25 mouse cellular contexts compared by ENCODE assay signal in the genomic region with DNA sequence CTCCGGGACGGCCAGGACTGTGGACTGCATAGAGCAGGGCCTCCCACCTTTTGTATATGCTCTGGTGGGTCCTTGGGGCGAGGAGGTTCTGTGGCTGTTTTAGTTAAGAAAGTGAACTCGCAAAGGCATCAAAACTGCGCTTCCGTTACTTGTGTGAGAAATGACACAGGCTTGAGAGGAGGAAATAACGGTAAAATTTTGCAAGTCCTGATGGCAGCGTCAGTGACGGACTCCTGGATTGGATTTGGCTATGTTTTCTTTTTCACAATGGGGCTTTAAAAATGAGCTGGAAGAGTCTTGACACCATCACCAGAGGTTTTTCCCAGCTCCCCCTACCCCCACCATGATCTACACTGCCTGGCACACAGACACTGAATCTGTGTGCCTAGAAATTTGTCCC.
"Had no signal": no experiment of that assay in that cellular context is flagged by ENCODE, and none has a peak within 500 bp of the region (broad histone marks: within the 10 kb centered on the region; RNA-seq: fewer than 3 reads in every experiment).

No protein-coding gene starts in this region.

- H3K4me3 ChIP-seq: embryonic facial prominence, embryonic 10.5 days; embryonic facial prominence, embryonic 12.5 days; embryonic facial prominence, embryonic 13.5 days; embryonic facial prominence, embryonic 15.5 days; erythroblast, embryonic 14.5 days; forebrain, embryonic 10.5 days; forebrain, embryonic 12.5 days; forebrain, embryonic 13.5 days; forebrain, embryonic 15.5 days; gastrocnemius, adult 2 months; heart, adult 2 months had no signal

- H3K27me3 ChIP-seq: embryonic facial prominence, embryonic 12.5 days; embryonic facial prominence, embryonic 13.5 days; embryonic facial prominence, embryonic 15.5 days; forebrain, embryonic 12.5 days; forebrain, embryonic 13.5 days; forebrain, embryonic 15.5 days had no signal

- H3K9ac ChIP-seq: embryonic facial prominence, embryonic 12.5 days; embryonic facial prominence, embryonic 13.5 days; embryonic facial prominence, embryonic 15.5 days; forebrain, embryonic 12.5 days; forebrain, embryonic 13.5 days; forebrain, embryonic 15.5 days; forebrain, postnatal 0 days had no signal

- DNase-seq: cerebellum, adult 9-10 months; cerebellum, adult 9-11 months; cerebellum, postnatal 10 days; cerebellum, postnatal 14 days; cerebellum, postnatal 25 days; cerebellum, postnatal 36 days; embryo, embryonic 11 days; forebrain, postnatal 0 days; gastrocnemius, adult 2 months; gastrocnemius, postnatal 10 days; gastrocnemius, postnatal 14 days; gastrocnemius, postnatal 25 days; gastrocnemius, postnatal 36 days; heart, adult 11 months; heart, adult 18-20 months; heart, adult 2 months had no signal

- H3K4me1 ChIP-seq: embryonic facial prominence, embryonic 10.5 days; embryonic facial prominence, embryonic 12.5 days; embryonic facial prominence, embryonic 13.5 days; embryonic facial prominence, embryonic 15.5 days; forebrain, embryonic 10.5 days; forebrain, embryonic 12.5 days; forebrain, embryonic 13.5 days; forebrain, embryonic 15.5 days had no signal

- H3K27ac ChIP-seq: embryonic facial prominence, embryonic 10.5 days; embryonic facial prominence, embryonic 12.5 days; embryonic facial prominence, embryonic 13.5 days; embryonic facial prominence, embryonic 15.5 days; forebrain, embryonic 10.5 days; forebrain, embryonic 12.5 days; forebrain, embryonic 13.5 days; forebrain, embryonic 15.5 days; gastrocnemius, adult 2 months; heart, adult 2 months had no signal

- H3K9me3 ChIP-seq: embryonic facial prominence, embryonic 10.5 days; embryonic facial prominence, embryonic 12.5 days; embryonic facial prominence, embryonic 13.5 days; embryonic facial prominence, embryonic 15.5 days; forebrain, embryonic 10.5 days; forebrain, embryonic 12.5 days; forebrain, embryonic 13.5 days; forebrain, embryonic 15.5 days had no signal
